Mouse (Mus musculus): ENCODE measurements around the gene Dand5. TPM values are rescaled to one million over a fixed set of nuclear protein-coding genes. Genes with fewer than 3 reads are reported as not detected.

The Dand5 gene
- polyA plus RNA-seq, 1 experiment = 2.2 TPM

DNA sequence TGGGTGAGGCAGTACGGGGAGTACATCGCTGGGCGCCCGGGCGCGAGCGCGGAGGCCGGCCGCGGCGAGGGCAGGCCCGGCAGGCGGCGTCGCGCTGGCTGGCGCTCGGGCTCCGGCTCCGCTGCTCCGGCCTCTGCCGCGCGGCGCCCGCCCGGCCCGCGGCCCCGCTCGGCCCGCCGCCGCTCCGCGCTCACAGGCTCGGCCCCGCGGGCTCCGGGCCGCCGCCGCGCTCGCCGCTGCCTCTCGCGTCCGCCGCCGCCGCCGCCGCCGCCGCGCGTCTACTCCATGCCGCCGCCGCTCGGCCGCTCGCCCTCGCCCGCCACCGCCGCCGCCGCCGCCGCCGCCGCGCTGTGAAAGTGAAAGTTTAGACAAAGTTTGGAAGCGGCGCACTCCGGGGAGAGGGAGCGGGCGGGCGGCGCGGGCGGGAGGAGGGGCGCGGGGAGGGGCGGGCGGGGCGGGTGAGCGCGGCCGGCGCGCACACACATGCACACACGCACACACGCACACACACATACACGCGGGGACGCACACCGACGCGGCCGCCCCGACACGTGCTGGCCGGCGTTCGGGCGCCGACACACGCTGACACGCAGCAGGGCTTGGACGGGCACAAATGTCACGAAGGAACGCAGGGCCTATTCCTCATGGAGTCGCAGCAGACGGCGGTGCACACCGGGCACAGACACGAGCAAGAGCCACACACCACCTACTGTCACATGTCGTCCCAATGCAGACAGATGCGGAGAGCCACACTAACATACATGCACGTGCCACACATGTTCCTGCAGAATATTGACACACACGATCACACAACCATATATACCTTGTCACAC is 22.4 kb downstream of the Dand5 start, which contains the start of gene Nfix:
Gene Nfix, minus strand, starts transcription at position 346 of the 833 bp plus-strand sequence.
- WGBS = 19% methylated on average over 121 of the region's 125 CpGs
- H3K27ac ChIP-seq (ENCODE audit: control insufficient read depth, insufficient read depth, low read depth, low read length, poor library complexity) = peak within 1 kb of the TSS; percentile 60; the same call in 1 of the 2 replicates
- TF ChIP-seq POLR2A (IDR thresholded peaks at IDR 0.05; ENCODE audit: borderline replicate concordance, control insufficient read depth, low read depth, low read length) (0 out of 2 replicates have a peak, but pooled peaks have one; percentile 26), CTCF (IDR thresholded peaks at IDR 0.05; ENCODE audit: control insufficient read depth, insufficient read depth, low read length) (0 out of 2 replicates have a peak, but pooled peaks have one; percentile 8)
- H3K4me3 ChIP-seq (replicated peaks; ENCODE audit: control insufficient read depth, low read depth, low read length) = peak within 1 kb of the TSS; percentile 96
- H3K4me1 ChIP-seq (ENCODE audit: control insufficient read depth, insufficient read depth, low read length) = peaks cover 3% of the 10 kb centered on the region; the same call in 1 of the 2 replicates

DNA sequence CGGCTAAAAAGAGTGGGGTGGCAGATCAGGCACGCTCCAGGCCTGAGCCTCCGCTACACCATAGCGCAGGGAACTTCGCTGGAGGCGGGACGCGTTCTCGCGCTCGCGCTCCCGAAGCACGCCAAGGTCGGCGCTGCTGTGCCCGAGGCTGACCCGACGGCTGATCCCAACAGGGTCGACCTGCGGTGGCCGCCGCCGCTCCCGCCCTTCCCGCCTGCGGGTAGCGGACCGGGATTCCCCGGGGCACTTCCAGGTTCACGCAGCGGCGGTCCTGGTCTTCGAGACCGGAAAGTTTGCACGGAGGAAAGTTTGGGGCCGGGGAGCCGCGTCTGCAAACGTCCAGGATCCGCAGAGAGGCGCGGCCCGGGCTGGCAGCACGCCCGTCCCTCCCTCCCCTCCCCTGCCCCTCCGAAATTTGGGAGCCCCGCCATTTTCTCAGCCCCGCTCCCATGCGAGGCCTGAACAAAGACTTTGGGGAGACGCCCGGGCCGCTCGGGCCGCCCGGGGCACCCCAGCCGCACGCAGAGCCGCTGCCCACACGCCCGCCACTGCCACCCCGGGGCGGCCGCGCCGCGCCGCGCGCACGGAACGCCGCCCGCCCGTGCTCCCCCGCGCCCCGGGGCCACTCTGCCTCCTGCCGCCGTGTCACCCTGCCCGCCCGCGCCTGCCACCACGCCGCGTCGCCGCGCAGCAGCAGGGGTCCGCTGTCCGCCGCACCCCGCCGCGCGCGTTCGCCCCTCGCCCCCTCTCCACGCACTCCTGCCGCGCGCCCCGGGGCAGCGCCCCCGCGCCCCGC is 23.3 kb downstream of the Dand5 start:
- H3K4me3 ChIP-seq (replicated peaks; ENCODE audit: control insufficient read depth, low read depth, low read length) = peak overlapping the region; percentile 64
- H3K27ac ChIP-seq (ENCODE audit: control insufficient read depth, insufficient read depth, low read depth, low read length, poor library complexity) = peak overlapping the region; percentile 60; the same call in 1 of the 2 replicates
- peaks cover 3% of the 10 kb centered on the region; the same call in 1 of the 2 replicates for H3K4me1 ChIP-seq (ENCODE audit: control insufficient read depth, insufficient read depth, low read length)
- WGBS = under 1% methylated on average over 101 of the region's 108 CpGs
- TF ChIP-seq CTCF (IDR thresholded peaks at IDR 0.05; ENCODE audit: control insufficient read depth, insufficient read depth, low read length) (peak; percentile 6; the same call in 1 of the 2 replicates), POLR2A (IDR thresholded peaks at IDR 0.05; ENCODE audit: borderline replicate concordance, control insufficient read depth, low read depth, low read length) (no peak)

GRCm38 (mm10) chr8:84798446-84799135 is 24.0 kb downstream of the Dand5 start:
- peak overlapping the region; percentile 49; the same call in 1 of the 2 replicates for H3K27ac ChIP-seq (ENCODE audit: control insufficient read depth, insufficient read depth, low read depth, low read length, poor library complexity)
- H3K4me1 ChIP-seq (ENCODE audit: control insufficient read depth, insufficient read depth, low read length) = peaks cover 3% of the 10 kb centered on the region; the same call in 1 of the 2 replicates
- peak overlapping the region; percentile 64 for H3K4me3 ChIP-seq (replicated peaks; ENCODE audit: control insufficient read depth, low read depth, low read length)
- TF ChIP-seq POLR2A (IDR thresholded peaks at IDR 0.05; ENCODE audit: borderline replicate concordance, control insufficient read depth, low read depth, low read length) (no peak), CTCF (IDR thresholded peaks at IDR 0.05; ENCODE audit: control insufficient read depth, insufficient read depth, low read length) (0 out of 2 replicates have a peak, but pooled peaks have one; percentile 3)
- 80% methylated on average over 10 of the region's 10 CpGs for WGBS

DNA sequence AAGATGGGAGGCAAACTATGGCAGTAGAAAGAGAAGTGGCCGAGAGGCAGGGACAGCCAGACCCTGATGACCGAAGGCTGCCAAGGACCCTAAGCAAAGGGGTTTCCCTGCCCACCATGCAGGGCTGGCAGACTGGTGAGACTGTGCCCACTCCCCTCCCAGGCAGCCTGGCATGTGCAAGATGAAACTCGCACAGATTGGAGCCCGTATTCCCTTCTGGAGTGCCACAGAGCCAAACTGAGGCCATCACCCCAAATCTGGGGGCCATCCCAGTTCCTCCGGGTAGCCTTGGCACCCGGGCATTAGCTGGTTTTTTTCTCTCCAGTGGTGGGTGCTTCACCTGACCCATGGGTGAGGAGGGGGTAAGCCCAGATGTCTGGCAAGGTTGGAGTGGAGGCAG is 24.7 kb downstream of the Dand5 start:
- peaks cover 3% of the 10 kb centered on the region; the same call in 1 of the 2 replicates for H3K4me1 ChIP-seq (ENCODE audit: control insufficient read depth, insufficient read depth, low read length)
- H3K4me3 ChIP-seq (replicated peaks; ENCODE audit: control insufficient read depth, low read depth, low read length) = no peak overlapping the region
- WGBS = 90% methylated on average over 6 of the region's 6 CpGs
- no peak overlapping the region for H3K27ac ChIP-seq (ENCODE audit: control insufficient read depth, insufficient read depth, low read depth, low read length, poor library complexity)
- TF ChIP-seq POLR2A (IDR thresholded peaks at IDR 0.05; ENCODE audit: borderline replicate concordance, control insufficient read depth, low read depth, low read length) (no peak), CTCF (IDR thresholded peaks at IDR 0.05; ENCODE audit: control insufficient read depth, insufficient read depth, low read length) (no peak)

DNA sequence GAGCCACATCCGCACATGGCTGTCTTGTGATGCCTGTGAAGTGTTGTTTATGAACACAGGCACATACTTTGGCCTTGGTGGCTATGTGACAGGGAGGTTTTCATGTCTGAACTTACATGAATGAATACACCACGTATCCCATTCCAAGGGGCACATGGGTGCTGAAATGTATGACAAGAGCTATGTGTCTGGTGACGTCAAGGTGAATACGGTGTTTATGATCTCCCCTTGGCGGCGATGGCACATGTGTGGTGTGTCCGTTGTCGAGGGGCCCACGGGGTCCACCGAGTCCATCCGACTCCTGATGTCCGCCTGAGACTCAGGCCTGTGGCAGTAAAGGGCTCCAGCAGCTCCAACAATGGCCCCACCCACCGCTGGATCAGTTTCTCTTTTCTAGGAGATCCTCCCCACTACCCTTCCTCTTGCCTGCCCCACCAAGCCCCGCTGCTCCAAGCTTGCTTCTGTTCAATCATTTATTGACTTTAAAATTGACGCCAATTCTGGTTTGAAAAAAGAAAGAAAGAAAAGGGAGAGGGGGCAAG is 25.3 kb downstream of the Dand5 start:
- no peak overlapping the region for H3K4me3 ChIP-seq (replicated peaks; ENCODE audit: control insufficient read depth, low read depth, low read length)
- TF ChIP-seq POLR2A (IDR thresholded peaks at IDR 0.05; ENCODE audit: borderline replicate concordance, control insufficient read depth, low read depth, low read length) (no peak), CTCF (IDR thresholded peaks at IDR 0.05; ENCODE audit: control insufficient read depth, insufficient read depth, low read length) (no peak)
- H3K4me1 ChIP-seq (ENCODE audit: control insufficient read depth, insufficient read depth, low read length) = peaks cover 3% of the 10 kb centered on the region; the same call in 1 of the 2 replicates
- 93% methylated on average over 15 of the region's 15 CpGs for WGBS
- H3K27ac ChIP-seq (ENCODE audit: control insufficient read depth, insufficient read depth, low read depth, low read length, poor library complexity) = no peak overlapping the region

- Histone ChIP-seq H3K4me1 (ENCODE audit: control insufficient read depth, insufficient read depth, low read length) (no peaks in the 10 kb centered on the region), H3K4me3 (replicated peaks; ENCODE audit: control insufficient read depth, low read depth, low read length) (no peak overlapping the region), H3K27ac (ENCODE audit: control insufficient read depth, insufficient read depth, low read depth, low read length, poor library complexity) (no peak overlapping the region)
- TF ChIP-seq POLR2A (IDR thresholded peaks at IDR 0.05; ENCODE audit: borderline replicate concordance, control insufficient read depth, low read depth, low read length) (no peak), CTCF (IDR thresholded peaks at IDR 0.05; ENCODE audit: control insufficient read depth, insufficient read depth, low read length) (no peak)
- 89% methylated on average over 7 of the region's 7 CpGs for WGBS
Observed at GRCm38 (mm10) chr8:84794486-84794885, 28.1 kb downstream of the Dand5 start.

GRCm38 (mm10) chr8:84793791-84794485 is 28.7 kb downstream of the Dand5 start:
- Histone ChIP-seq H3K4me1 (ENCODE audit: control insufficient read depth, insufficient read depth, low read length) (no peaks in the 10 kb centered on the region), H3K4me3 (replicated peaks; ENCODE audit: control insufficient read depth, low read depth, low read length) (no peak overlapping the region), H3K27ac (ENCODE audit: control insufficient read depth, insufficient read depth, low read depth, low read length, poor library complexity) (no peak overlapping the region)
- TF ChIP-seq CTCF (IDR thresholded peaks at IDR 0.05; ENCODE audit: control insufficient read depth, insufficient read depth, low read length) (no peak), POLR2A (IDR thresholded peaks at IDR 0.05; ENCODE audit: borderline replicate concordance, control insufficient read depth, low read depth, low read length) (no peak)
- 74% methylated on average over 13 of the region's 13 CpGs for WGBS

All from bone marrow, adult 2 months (tissue).